Mouse (Mus musculus) megakaryocyte-erythroid progenitor cell, adult 5-6 weeks (primary cell): ENCODE data around the gene Gm49384. TPM values are rescaled to one million over a fixed set of nuclear protein-coding genes. Genes with fewer than 3 reads are reported as not detected.
"Not testable (repeated sequence)": the region's sequence is repeated elsewhere in the genome, so short reads cannot be mapped to it uniquely, and the experiment has no call there.

Source experiments
- ATAC-seq: replicated peaks from 2 replicates; pipeline ENCODE4 v1.8.0; 2016; ENCODE audit warnings: mild to moderate bottlenecking, inconsistent platforms; ENCODE audit not compliant: severe bottlenecking, poor library complexity, low FRiP score, low TSS enrichment
- total RNA-seq, 2 experiments: library from RNA; stranded (forward) in 1 of 2; stranded (reverse) in 1 of 2; fragments of 200-1000, 215-1000 nt in 1 of 2; fragments of >200 nt in 1 of 2; fragmentation: Nextera tagmentation in 1 of 2; gene quantifications; 2 replicates each; pipeline ENCODE4 v1.2.3; 2014 to 2017

Gene Gm49384
- total RNA-seq, 2 experiments from 2014 or later: 24.6 to 30.4 TPM

DNA sequence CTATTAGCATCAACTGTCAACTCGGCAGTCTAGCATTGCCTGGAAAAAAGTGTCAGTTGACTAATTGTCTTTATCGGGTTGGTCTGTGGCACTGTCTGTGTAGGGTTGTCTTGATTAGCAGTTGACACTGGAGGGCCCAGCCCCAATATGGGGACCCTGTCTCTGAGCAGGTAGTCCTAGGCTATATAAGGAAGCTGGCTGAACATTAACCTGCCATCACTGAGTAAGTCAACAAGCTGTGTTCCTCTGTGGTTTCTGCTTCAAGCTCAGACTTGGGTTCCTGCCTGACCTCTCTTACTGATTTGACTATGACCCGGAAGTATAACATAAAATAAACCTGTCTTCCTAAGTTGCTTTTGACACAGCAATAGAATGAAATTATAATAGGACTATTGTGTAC is 28.1 kb downstream of the Gm49384 start:
- ATAC-seq: no peak

DNA sequence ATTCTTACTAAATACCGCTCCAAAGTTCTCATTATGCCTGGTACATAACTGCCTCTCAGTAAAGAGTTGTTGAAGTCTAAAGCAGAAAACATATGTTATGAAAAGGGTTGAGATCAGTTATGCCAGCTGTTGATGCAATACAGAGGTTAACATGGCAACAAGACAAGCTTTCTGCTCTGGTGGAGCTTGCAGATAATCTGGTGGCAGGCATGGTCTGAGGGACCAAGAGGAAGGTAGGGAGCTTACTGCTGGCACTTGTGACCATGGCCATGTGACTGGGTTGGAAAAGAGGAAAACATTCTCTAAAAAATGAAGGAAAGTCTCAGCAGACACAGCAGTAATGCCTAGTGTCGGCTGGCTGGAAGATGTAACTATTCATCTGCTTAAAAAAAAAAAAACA is 32.8 kb downstream of the Gm49384 start:
- ATAC-seq: peak; percentile 51

DNA sequence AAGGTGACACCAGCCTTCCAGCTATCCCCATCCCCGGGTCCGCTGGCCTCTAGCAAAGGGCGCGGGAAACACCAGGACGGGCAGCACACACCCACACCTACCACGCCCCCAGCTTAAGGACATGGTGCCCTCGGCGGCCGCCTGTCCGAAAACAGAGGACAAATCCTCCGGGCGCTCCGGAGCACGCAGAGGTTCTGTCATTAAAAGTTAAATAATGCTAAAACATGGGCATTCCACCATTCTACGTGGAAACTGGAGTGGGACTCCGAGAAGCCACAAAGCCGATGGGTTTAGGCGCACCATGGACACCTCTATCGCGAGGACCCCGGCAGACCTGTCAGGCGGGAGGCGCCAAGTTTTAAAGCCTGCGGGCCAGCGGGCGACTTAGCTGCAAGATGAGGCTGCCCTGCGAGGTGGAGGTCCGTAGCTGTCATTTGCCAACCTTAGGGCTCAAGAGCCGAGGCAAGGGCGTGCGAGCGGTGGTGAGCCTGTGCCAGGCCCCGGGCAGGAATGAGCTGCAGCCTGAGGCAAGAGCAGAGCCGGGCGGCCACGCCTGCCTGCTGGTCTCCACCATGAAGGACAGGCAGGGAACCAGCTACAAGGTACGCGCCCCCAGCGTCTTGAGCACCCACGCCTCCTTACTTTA is 35.5 kb downstream of the Gm49384 start, which contains the start of gene Lrr1:
Gene Lrr1 (plus strand): TSS at position 354 of the 646 bp plus-strand sequence.
- peak; percentile 88 for ATAC-seq

DNA sequence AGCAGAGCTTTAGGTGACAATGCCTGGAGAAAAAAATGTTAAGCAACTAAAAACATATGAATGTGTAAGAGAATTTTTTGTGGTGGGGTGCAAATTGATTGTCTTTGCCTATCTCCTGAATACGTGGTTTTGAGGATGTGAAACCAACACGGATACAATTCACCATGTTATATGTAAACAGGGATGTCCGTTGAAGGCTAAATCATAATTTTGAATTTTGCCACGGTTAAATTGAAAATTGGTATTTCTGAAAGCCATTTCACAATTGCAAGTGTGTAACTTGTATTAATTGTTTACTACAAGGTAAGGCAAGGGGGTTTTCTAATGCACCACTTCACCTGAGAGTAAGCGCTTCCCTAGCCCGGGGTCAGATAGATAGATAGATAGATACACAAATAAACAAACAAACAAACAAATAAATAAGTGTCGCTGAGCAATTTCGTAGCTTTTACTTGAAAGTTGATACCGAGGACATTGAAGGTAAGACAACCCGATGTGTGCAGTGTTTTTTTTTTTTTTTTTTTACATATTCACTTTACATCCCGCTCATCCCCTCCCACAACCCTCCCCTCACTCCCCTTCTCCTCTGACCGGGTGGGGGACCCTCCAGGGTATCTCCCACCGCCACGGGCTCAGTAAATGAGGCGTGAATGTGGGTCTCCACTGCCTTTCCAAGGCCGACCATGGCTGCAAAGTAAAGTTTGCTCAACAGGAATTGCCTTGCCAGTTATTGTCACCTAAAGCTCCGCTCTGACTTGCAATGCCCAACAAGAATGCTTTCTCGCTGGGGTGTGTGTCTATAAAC is 36.2 kb downstream of the Gm49384 start:
- no peak; the same call in 1 of the 2 replicates for ATAC-seq

DNA sequence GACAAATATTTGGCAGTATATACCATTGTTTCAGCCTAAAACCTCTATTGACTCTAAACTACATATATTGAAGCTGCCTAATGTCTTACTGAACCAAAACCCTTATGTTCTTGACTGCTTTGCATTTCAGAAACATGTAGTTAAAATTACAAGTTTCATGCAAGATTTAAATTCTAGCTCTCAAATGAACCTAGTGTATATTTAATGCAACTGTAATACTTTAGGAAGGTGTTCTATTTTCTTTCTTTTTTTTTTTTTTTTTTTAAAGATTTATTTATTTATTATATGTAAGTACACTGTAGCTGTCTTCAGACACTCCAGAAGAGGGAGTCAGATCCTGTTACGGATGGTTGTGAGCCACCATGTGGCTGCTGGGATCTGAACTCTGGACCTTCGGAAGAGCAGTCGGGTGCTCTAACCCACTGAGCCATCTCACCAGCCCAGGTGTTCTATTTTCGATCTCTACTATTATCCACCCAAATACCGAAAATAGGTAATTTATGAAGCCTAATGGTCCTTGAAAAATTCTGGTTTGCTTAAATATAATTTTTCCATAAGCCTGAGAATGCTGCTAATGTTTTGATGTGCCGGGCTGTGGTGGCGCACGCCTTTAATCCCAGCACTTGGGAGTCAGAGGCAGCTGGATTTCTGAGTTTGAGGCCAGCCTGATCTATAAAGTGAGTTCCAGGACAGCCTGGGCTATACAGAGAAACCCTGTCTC is 37.0 kb downstream of the Gm49384 start:
- not testable (repeated sequence) for ATAC-seq

DNA sequence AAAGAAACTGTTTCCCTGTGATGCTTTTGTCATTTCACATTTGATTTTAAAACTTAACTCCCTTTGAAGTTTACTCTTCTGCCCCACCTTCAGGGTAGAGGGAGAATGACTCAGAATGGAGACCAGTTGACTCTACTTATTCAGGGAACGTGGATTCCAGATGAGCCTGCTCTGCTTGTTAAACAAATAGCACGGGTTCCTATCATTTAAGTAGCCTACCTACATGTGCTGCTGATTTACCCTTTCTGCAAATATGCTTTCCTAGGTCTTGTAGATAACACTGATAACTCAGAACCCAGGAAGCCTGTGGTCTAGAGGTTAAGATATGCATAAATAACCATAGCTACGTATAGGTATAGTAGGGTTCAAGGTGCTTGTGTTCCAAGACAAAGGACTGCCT is 39.2 kb downstream of the Gm49384 start:
- ATAC-seq: peak; percentile 29; the same call in 1 of the 2 replicates

DNA sequence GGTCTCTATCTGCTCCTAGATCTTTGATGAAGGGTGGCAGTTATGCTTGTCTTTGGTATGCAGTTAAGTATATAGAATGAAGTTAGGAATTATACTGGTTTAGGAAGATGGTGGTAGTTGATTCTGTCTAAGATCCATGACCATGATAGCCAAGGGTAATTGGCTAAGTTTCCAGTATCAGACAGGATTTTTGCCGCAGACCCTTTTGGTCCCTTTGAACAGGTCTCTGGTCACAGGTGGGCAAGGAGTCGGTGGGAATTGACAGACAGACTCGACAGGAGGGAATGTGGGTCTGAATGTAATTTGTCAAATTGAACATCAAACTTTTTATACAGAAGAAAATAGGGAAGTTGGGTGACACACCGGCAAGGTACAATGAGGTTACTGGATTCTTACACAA is 40.5 kb downstream of the Gm49384 start:
- ATAC-seq: not testable (repeated sequence)

DNA sequence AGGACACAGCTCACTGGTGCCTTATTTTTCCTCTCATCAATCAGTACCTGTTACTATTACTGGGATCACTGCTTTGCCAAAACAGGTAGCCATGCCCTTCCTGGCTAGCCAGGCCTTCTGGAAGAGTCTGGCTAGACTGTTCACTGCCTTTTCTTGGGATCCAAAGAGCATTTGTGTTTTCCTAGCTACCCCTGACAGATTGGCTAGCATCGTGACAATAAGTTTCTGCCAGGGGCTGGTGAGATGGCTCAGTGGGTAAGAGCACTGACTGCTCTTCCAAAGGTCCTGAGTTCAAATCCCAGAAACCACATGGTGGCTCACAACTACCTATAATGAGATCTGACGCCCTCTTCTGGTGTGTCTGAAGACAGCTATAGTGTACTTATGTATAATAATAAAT is 43.4 kb downstream of the Gm49384 start:
- not testable (repeated sequence) for ATAC-seq

DNA sequence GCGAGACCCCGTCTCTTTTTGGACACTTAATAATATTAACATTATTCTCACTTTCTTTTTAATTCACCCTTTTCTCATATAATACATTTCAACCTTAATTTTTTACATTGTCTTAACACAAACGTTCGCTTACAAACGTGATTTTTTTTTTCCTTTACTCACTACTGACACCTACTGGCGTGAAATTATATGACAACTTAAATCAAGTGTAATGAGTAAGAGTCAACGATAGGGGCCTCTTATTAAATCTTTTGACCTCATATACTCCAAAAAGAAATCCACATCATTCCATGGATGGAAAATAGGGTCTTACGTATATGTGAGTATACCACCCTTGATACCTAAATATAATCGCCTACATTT is 44.5 kb downstream of the Gm49384 start:
- no peak for ATAC-seq

DNA sequence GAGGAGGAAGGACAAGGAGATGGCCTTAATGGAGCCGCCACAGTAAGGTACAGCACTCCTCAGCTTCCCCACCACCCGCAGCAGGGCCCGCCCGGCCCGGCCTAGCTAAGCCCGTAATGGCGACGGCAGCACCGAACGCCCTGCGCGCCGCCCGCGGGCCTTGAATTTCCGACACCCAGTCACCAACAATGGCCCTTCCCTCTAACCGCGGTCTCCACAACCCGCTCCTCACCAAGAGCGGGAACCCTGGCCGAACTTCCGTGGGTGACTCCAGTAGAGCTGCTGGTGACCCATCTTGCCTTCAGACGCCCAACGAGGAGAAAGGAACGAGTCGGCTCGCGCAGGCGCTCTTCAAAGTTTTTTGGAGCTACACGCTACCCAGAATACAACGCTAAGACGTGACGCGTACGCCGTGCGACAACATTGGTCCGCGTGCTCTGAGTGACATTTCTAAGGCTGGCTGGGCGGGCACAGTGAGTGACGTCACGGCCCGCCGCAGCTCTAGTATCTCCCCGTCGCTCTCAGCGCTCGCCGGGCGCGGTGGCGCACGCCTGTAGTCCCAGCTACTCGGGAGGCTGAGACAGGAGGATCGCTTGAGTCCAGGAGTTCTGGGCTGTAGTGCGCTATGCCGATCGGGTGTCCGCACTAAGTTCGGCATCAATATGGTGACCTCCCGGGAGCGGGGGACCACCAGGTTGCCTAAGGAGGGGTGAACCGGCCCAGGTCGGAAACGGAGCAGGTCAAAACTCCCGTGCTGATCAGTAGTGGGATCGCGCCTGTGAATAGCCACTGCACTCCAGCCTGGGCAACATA is 45.1 kb downstream of the Gm49384 start, which contains the start of gene Rps29:
Gene Rps29 (minus strand): TSS at position 422 of the 813 bp plus-strand sequence.
- peak; percentile 93 for ATAC-seq

DNA sequence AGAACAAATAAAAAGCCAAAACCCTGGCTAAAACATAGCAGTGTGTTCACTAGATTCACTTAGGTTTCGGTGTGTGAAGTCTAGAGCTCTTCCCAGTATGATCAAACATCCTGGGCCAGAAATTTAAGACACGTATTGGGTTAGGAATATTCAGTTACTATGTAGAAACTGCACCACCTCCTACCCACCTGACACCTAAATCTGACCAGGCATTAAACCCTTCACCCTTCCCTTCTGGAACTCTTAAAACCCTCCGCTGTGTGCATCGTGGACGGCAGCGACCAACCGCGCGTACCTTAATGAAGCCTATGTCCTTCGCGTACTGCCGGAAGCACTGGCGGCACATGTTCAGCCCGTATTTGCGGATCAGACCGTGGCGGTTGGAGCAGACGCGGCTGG is 45.7 kb downstream of the Gm49384 start:
- ATAC-seq: no peak

DNA sequence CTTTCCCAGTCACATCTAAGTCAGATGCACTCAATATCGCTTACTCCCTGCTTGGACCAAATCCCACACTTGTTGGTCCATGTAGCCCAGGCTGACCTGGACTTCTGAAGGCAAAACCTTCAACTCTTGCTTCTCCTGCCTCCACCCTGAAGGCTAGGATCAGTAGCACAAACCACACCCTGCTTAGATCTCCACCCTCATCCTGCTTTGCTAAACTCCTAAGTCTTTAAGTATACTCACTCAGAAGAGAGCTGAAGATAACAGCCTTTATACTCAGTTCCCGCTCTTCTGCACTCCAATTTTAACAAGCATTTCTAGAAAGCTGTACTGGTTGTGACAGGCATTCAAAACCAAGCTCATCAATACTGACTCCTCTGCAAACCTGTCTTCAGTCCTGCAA is 47.0 kb downstream of the Gm49384 start:
- ATAC-seq: peak; percentile 32; the same call in 1 of the 2 replicates

DNA sequence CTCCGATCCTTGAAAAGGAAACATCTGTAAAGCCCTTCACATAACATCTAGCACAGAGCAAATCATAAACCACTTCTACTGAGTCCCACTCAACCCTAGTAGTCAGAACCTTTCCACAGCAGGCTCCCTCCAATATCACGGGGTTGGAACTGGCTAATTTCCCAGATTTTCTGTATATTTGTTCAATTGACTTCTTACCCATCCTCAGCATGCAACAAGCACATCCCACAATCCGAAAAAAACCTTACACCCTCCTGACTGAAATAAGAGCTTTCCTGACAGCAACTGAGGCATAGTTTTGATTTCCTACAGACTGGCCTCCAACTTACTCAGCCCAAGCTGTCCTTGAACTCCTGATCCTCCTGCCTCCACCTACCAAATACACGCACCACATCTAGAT is 47.6 kb downstream of the Gm49384 start:
- ATAC-seq: no peak

DNA sequence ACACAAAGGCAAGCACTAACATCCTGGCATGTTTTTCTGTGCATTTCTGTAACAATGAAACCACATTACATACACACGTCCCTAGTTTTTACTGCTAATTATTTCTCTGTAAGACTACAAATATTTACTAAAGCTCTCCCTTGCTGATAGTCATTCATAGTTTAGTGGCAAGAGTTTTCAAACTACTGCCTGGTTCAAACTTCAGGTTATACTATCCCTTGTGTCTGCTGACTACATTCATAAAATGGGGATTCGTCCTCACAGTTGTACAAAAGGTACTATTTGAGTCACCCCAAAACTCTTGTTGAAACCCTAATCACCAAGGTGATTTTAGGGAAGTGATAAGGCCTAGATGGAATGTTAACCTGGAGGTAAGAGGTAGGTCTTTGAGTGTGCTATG is 48.1 kb downstream of the Gm49384 start:
- no peak for ATAC-seq

DNA sequence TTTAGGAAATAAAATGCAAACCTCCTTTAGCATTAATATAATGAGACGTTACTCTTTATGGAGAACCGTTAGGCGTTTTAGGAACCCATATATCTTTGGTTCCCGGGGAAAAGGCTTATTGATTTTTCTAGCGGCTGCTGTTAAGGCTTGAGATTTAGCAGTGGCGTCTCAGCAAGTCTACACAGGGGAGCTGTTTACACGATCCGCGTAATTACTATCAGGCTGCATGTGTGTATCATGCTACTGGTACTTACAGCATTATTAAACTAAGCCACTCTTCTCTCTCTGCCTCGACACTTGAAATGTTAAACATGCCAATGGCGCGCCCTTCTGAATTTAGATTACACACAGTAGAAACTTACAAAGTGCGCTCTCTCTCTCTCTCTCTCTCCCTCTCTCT is 54.0 kb downstream of the Gm49384 start:
- no peak for ATAC-seq

DNA sequence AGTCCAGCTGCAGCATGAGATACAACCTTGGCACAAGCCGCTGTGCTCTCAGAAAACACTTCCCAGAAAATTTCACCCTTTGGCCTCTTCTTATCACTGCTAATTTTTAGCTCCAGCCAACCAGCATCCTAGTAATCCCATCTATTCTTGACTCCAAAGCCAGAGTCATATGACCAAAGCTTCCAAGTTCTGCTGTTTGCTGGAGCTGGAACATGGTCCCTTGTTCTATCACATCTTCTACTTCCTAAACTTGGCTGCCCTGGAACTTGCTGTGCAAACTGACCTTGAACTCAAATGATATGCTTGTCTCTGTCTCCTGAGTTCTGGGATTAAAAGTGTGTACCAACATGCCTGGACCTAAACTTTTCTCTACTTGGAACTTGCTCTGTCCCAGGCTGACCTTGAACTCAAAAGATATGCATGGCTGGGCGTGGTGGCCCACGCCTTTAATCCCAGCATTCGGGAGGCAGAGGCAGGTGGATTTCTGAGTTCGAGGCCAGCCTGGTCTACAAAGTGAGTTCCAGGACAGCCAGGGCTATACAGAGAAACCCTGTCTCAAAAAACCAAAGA is 56.8 kb downstream of the Gm49384 start:
- ATAC-seq: no peak

DNA sequence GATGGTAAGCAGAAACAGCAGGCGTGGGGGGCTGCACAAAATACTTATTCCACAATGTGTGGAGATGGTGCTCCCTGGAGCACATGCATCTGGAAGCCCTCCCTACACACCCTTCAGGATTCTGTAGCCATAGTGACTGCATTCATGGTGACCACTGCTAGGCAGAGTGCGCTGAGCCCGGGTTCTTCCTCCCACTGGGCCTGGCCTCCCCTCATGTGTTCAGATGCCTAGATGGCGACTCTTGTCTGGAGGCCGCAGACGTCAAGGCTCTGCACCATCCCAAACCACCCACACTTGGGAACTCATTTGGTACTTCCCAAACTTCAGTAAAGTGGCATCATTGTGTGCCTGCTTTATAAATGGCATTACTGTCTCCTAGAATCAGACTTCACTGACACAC is 60.6 kb downstream of the Gm49384 start:
- ATAC-seq: no peak

DNA sequence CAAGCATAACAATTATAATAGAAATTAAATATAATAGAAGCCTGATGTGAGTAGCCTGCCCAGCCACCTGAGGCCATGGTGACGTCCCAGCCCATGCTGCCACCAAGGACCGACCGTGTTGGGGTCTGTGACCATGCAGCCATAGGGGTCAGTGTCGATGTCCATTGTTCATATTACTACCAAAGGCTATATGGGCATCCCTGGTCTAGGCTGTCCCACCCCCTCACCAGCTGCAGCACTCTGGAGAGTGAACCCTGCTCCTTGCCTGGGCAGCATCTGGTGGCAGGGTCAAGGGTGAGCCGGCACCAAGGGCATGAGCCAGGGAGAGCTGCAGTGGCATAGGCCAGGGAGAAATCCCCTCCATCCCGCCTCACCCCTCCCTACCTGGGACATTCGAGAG is 64.2 kb downstream of the Gm49384 start:
- ATAC-seq: no peak
